Mouse (Mus musculus): ENCODE measurements around the gene Olfr220.

GRCm38 (mm10) chr1:174423764-174424163 is 18.1 kb upstream of the Olfr220 start, which contains the start of gene Olfr414:
- no peak for TF ChIP-seq POLR2A (IDR thresholded peaks at IDR 0.05; ENCODE audit: borderline replicate concordance, control insufficient read depth, low read depth, low read length)
- TF ChIP-seq CTCF (IDR thresholded peaks at IDR 0.05; ENCODE audit: control insufficient read depth, insufficient read depth, low read length) = no peak
